Comparison of ENCODE assay signal across 8 mouse cellular contexts in genomic region chr3:133339411-133339823, GRCm38 (mm10). TPM values are rescaled to one million over a fixed set of nuclear protein-coding genes. Genes with fewer than 3 reads are reported as not detected.
DNase-seq lines count a peak whose midpoint lies in the region; ATAC-seq and TF ChIP-seq lines count a peak whose summit lies in the region.

No protein-coding gene starts in this region.

- H3K27me3 ChIP-seq in kidney, embryonic 15.5 days = no peaks in the 10 kb centered on the region
- no peaks in the 10 kb centered on the region for H3K27me3 ChIP-seq in heart, adult 2 months (ENCODE audit: control insufficient read depth, insufficient read depth, low read length)
- H3K27me3 ChIP-seq in thymus, adult 2 months (ENCODE audit: control insufficient read depth, insufficient read depth, low read length) = no peaks in the 10 kb centered on the region

- H3K9me3 ChIP-seq in kidney, embryonic 15.5 days (replicated peaks) = no peaks in the 10 kb centered on the region

- no peaks in the 10 kb centered on the region for H3K79me2 ChIP-seq in heart, adult 2 months (replicated peaks; ENCODE audit: control insufficient read depth, insufficient read depth, low read length)

- TF ChIP-seq EP300 in heart, adult 2 months (IDR thresholded peaks at IDR 0.05; ENCODE audit: insufficient read depth, low read depth, low read length) = no peak

- peaks cover 8% of the 10 kb centered on the region for H3K4me1 ChIP-seq in kidney, embryonic 15.5 days
- H3K4me1 ChIP-seq in heart, adult 2 months (ENCODE audit: control insufficient read depth, insufficient read depth, low read length) = peaks cover 5% of the 10 kb centered on the region; the same call in 1 of the 2 replicates
- H3K4me1 ChIP-seq in thymus, adult 2 months (replicated peaks; ENCODE audit: control insufficient read depth, insufficient read depth, low read length) = peaks cover 18% of the 10 kb centered on the region

- no peak for TF ChIP-seq POLR2A in heart, adult 2 months (IDR thresholded peaks at IDR 0.05; ENCODE audit: insufficient read depth, low read depth, low read length)
- no peak for TF ChIP-seq POLR2A in thymus, adult 2 months (IDR thresholded peaks at IDR 0.05; ENCODE audit: control insufficient read depth, extremely low read depth, insufficient read depth, low read length, poor library complexity)

- H3K4me2 ChIP-seq in kidney, embryonic 15.5 days = no peak overlapping the region

- intact Hi-C loops in heart, adult 2 months (cut with DNase I) = no loop called here

- no peak overlapping the region for H3K4me3 ChIP-seq in kidney, embryonic 15.5 days (replicated peaks)
- no peak overlapping the region for H3K4me3 ChIP-seq in heart, adult 2 months
- H3K4me3 ChIP-seq in thymus, adult 2 months (ENCODE audit: control insufficient read depth, insufficient read depth, low read length) = no peak overlapping the region

- no peak overlapping the region for H3K9ac ChIP-seq in kidney, embryonic 15.5 days
- no peak overlapping the region for H3K9ac ChIP-seq in heart, adult 2 months (ENCODE audit: low read depth, low read length)

- no peak for TF ChIP-seq CTCF in heart, adult 2 months (IDR thresholded peaks at IDR 0.05)
- TF ChIP-seq CTCF in thymus, adult 2 months (IDR thresholded peaks at IDR 0.05; ENCODE audit: borderline replicate concordance, control insufficient read depth, extremely low read depth, insufficient read depth, low read length, poor library complexity) = no peak

- peak; percentile 71 for ATAC-seq in kidney, embryonic 15.5 days (replicated peaks; ENCODE audit: low FRiP score)
- peak; percentile 95 for ATAC-seq in megakaryocyte progenitor cell, adult 5-6 weeks (replicated peaks; ENCODE audit: poor library complexity)

- no peak overlapping the region for H3K27ac ChIP-seq in kidney, embryonic 15.5 days
- H3K27ac ChIP-seq in heart, adult 2 months = no peak overlapping the region
- H3K27ac ChIP-seq in thymus, adult 2 months (ENCODE audit: control insufficient read depth, insufficient read depth, low read length) = no peak overlapping the region

- peaks cover 16% of the 10 kb centered on the region for H3K36me3 ChIP-seq in kidney, embryonic 15.5 days
- peaks cover 2% of the 10 kb centered on the region; the same call in 1 of the 2 replicates for H3K36me3 ChIP-seq in heart, adult 2 months (ENCODE audit: control insufficient read depth, insufficient read depth, low read length)
- H3K36me3 ChIP-seq in thymus, adult 2 months (ENCODE audit: control insufficient read depth, insufficient read depth, low read length) = 0 out of 2 replicates have a peak, but pooled peaks cover 4% of the 10 kb centered on the region

- 36% methylated on average over 11 of the region's 11 CpGs for WGBS in kidney, embryonic 15.5 days
- 11% methylated on average over 11 of the region's 11 CpGs for WGBS in heart, adult 2 months
- WGBS in thymus, adult 2 months = 4% methylated on average over 11 of the region's 11 CpGs

- DNase-seq in kidney, adult 18-20 months = no peak
- peak; percentile 38 for DNase-seq in brain, adult 2 months (ENCODE audit: low read depth, low spot score)
- DNase-seq in heart, adult 2 months = peak; percentile 27 to 33
- peak; percentile 70 for DNase-seq in kidney, postnatal 10 days
- DNase-seq in thymus, adult 2 months = peak; percentile 44
- DNase-seq in urinary bladder, adult 2 months (ENCODE audit: low spot score) = no peak

RNA-seq across cellular contexts. Expression of gene Ppa2, which starts 29.5 kb away (rescaled TPM):
- 99.8 and 106 TPM in 2 replicates for polyA plus RNA-seq in kidney, embryonic 15.5 days (2015; fragmentation: Nextera tagmentation; extraction: Ambion mirVana)
- 100 to 1,000 TPM; 126 to 144 TPM for total RNA-seq in heart, adult 2 months (2021)
- polyA plus RNA-seq in heart, adult 2 months (2012; rRNA removed) = 78.5 and 80.4 TPM in 2 replicates
- 74.3 and 77.4 TPM in 2 replicates for total RNA-seq in megakaryocyte progenitor cell, adult 5-6 weeks (2015)
- total RNA-seq in megakaryocyte progenitor cell, adult 5-6 weeks (2017) = 70.4 and 79.6 TPM in 2 replicates
- 38.5 and 50.5 TPM in 2 replicates for polyA plus RNA-seq in thymus, adult 2 months (2012; rRNA removed)
- polyA plus RNA-seq in urinary bladder, adult 2 months (2012; rRNA removed) = 47.7 and 52.3 TPM in 2 replicates

Comparison
In these comparisons a context has a peak if more than half of its experiments do, and no peak if none do; other contexts are left out.
1. DNase-seq: peak in brain, adult 2 months (single experiment), heart, adult 2 months (2 of 2), kidney, postnatal 10 days (single experiment) and thymus, adult 2 months (single experiment); none in kidney, adult 18-20 months (single experiment) and urinary bladder, adult 2 months (single experiment).